Mouse (Mus musculus) forebrain, embryonic 15.5 days (tissue): ENCODE data around the gene Ccm2. TPM values are rescaled to one million over a fixed set of nuclear protein-coding genes. Genes with fewer than 3 reads are reported as not detected.
"Not testable (repeated sequence)": the region's sequence is repeated elsewhere in the genome, so short reads cannot be mapped to it uniquely, and the experiment has no call there.

Experiments
- ATAC-seq: fragments of 200-750 bp; cut with Nextera tagmentation; replicated peaks from 2 replicates; pipeline ENCODE4 v1.8.0; 2017; ENCODE audit warnings: mild to moderate bottlenecking, moderate TSS enrichment, moderate library complexity
- H3K27ac ChIP-seq: fragments of 300-500 bp; sonication (generic); replicated peaks from 2 replicates; pipeline ENCODE4 v1.5.1; 2015; ENCODE audit warnings: mild to moderate bottlenecking, inconsistent platforms
- H3K27me3 ChIP-seq: fragments of 300-500 bp; sonication (generic); 2 replicates; pipeline ENCODE4 v1.6.1; 2015; ENCODE audit warnings: inconsistent platforms
- H3K36me3 ChIP-seq: fragments of 300-500 bp; sonication (generic); 2 replicates; pipeline ENCODE4 v1.6.1; 2015; ENCODE audit warnings: mild to moderate bottlenecking, inconsistent platforms
- H3K4me1 ChIP-seq: fragments of 300-500 bp; sonication (generic); 2 replicates; pipeline ENCODE4 v1.6.1; 2015; ENCODE audit warnings: inconsistent platforms
- H3K4me2 ChIP-seq: fragments of 300-500 bp; sonication (generic); replicated peaks from 2 replicates; pipeline ENCODE4 v1.6.1; 2015; ENCODE audit warnings: mild to moderate bottlenecking, inconsistent platforms
- H3K4me3 ChIP-seq: fragments of 300-500 bp; sonication (generic); 2 replicates; pipeline ENCODE4 v1.5.1; 2015; ENCODE audit warnings: mild to moderate bottlenecking, inconsistent platforms
- H3K9ac ChIP-seq: fragments of 300-500 bp; sonication (generic); replicated peaks from 2 replicates; pipeline ENCODE4 v1.6.1; 2015; ENCODE audit warnings: mild to moderate bottlenecking, inconsistent platforms
- H3K9me3 ChIP-seq: fragments of 300-500 bp; sonication (generic); 2 replicates; pipeline ENCODE4 v1.6.1; 2016; ENCODE audit warnings: inconsistent platforms
- WGBS: fragments of 180-500 bp; shearing (Covaris S2); methylation state at CpG from one replicate; pipeline ENCODE4 v1.1.7; 2015; ENCODE audit warnings: mixed read lengths; 5-methylcytosine and 5-hydroxymethylcytosine counted together
- polyA plus RNA-seq: library from polyadenylated mRNA; unstranded; fragments of >200 nt; fragmentation: Nextera tagmentation; extraction: Ambion mirVana; gene quantifications from 2 replicates; pipeline ENCODE4 v1.2.1, GENCODE M21; 2015

Ccm2 gene
- polyA plus RNA-seq, 1 experiment from 2014 or later = 104 TPM

GRCm38 (mm10) chr11:6523662-6524088 lies 23.0 kb upstream of the Ccm2 start:
- WGBS = 59% methylated on average over 1 of the region's 1 CpGs
- Histone ChIP-seq H3K9me3 (no peaks in the 10 kb centered on the region), H3K4me1 (peaks cover 17% of the 10 kb centered on the region), H3K36me3 (peaks cover 26% of the 10 kb centered on the region), H3K27me3 (no peaks in the 10 kb centered on the region), H3K4me3 (no peak overlapping the region), H3K9ac (no peak overlapping the region), H3K27ac (no peak overlapping the region), H3K4me2 (no peak overlapping the region)
- ATAC-seq = no peak

GRCm38 (mm10) chr11:6524165-6524879 lies 22.4 kb upstream of the Ccm2 start:
- no peak for ATAC-seq
- 87% methylated on average over 8 of the region's 8 CpGs for WGBS
- no peak overlapping the region for H3K4me2 ChIP-seq
- peaks cover 17% of the 10 kb centered on the region for H3K4me1 ChIP-seq
- no peak overlapping the region for H3K27ac ChIP-seq
- H3K4me3 ChIP-seq = no peak overlapping the region
- H3K36me3 ChIP-seq = peaks cover 26% of the 10 kb centered on the region
- H3K27me3 ChIP-seq = no peaks in the 10 kb centered on the region
- no peaks in the 10 kb centered on the region for H3K9me3 ChIP-seq
- no peak overlapping the region for H3K9ac ChIP-seq

- no peak overlapping the region for H3K4me2 ChIP-seq
- no peak overlapping the region for H3K4me3 ChIP-seq
- no peaks in the 10 kb centered on the region for H3K27me3 ChIP-seq
- no peak overlapping the region for H3K27ac ChIP-seq
- no peaks in the 10 kb centered on the region for H3K9me3 ChIP-seq
- 88% methylated on average over 4 of the region's 4 CpGs for WGBS
- H3K9ac ChIP-seq = no peak overlapping the region
- peaks cover 17% of the 10 kb centered on the region for H3K4me1 ChIP-seq
- no peak for ATAC-seq
- H3K36me3 ChIP-seq = peaks cover 26% of the 10 kb centered on the region
Observed at GRCm38 (mm10) chr11:6524880-6525238, 21.8 kb upstream of the Ccm2 start.

- no peak overlapping the region for H3K9ac ChIP-seq
- no peak overlapping the region for H3K27ac ChIP-seq
- peaks cover 17% of the 10 kb centered on the region for H3K4me1 ChIP-seq
- H3K9me3 ChIP-seq = no peaks in the 10 kb centered on the region
- H3K4me2 ChIP-seq = no peak overlapping the region
- H3K36me3 ChIP-seq = peaks cover 26% of the 10 kb centered on the region
- H3K4me3 ChIP-seq = no peak overlapping the region
- WGBS = 36% methylated on average over 1 of the region's 1 CpGs
- no peak for ATAC-seq
- H3K27me3 ChIP-seq = no peaks in the 10 kb centered on the region
Observed at GRCm38 (mm10) chr11:6525241-6525640, 21.4 kb upstream of the Ccm2 start.

DNA sequence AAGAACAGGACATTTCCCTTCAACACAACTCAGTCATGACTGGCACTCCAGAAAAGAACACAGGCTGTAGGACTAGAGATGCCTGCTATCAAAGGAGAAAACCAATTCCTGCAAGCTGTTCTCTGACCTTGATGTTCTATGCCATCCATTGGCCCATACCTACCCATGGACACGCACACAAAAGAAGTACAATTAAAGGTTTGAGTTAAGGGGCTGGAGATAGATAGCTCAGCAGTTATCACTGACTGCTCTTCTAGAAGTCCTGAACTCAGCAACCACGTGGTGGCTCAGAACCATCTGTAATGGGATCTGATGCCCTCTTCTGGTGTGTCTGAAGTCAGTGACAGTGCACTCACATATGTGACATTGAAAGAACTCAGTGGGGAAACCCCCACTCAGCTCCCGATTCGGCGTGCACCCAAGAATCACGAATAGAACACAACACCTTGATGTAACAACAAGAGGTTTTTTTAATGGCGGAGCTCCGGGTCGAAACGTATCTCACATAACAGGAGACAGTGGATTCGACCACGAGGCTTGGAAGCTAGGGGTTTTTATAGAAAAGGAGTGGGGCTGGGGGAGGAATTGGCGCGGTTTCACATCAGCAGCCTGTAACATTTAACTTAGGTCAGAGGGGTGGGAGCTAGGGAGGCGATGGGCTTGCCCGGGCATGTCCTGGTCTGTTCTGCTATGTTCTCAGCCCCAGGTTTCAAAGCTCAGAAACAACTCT lies 20.0 kb upstream of the Ccm2 start:
- Histone ChIP-seq H3K36me3 (peaks cover 26% of the 10 kb centered on the region), H3K4me1 (peaks cover 17% of the 10 kb centered on the region), H3K4me2 (peak overlapping the region; percentile 83; the same call in 1 of the 2 replicates), H3K4me3 (peak overlapping the region; percentile 54; the same call in 1 of the 2 replicates)
- not testable (repeated sequence) for ATAC-seq, H3K9ac ChIP-seq, H3K27me3 ChIP-seq, H3K9me3 ChIP-seq, H3K27ac ChIP-seq
- 74% methylated on average over 16 of the region's 16 CpGs for WGBS

DNA sequence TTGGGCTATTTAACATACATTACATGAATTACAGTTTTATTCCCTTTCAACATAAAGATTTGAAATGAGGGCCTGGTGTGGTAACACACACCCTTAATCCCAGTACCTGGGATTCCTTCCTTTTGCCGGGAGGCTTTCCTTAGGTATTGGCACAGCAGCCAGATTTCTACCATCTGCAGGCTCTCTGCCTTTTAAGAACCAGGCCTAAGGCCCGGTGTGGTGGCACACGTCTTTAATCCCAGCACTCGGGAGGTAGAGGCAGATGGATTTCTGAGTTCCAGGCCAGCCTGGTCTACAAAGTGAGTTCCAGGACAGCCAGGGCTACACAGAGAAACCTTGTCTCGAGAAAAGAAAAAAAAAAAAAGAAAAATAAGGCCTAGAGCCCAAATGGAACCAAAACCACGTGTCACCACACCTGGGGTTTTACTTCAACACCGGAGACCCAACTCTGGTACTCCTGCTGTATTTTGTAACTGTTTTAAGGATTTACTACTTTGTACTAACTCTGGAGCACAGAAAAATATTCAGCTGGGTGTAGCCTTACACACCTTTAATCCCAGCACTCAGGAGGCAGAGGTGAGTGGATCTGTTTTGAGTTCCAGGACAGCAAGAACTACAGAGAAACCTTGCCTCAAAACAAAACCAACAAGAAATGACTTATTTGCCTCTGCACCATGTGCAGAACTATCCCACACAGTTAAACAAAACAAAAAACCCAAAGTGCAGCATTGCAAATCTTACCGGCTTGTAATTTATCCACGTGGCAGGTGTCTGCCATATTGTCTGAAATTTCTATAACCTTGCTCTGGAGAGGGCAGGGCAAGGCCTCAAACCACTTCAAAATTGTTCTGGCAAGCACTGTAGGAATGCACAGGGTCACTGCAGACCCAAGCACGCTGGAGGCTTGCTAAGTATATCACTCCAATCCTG lies 19.2 kb upstream of the Ccm2 start:
- ATAC-seq = peak; percentile 6; the same call in 1 of the 2 replicates
- H3K9ac ChIP-seq = peak overlapping the region; percentile 64
- H3K27ac ChIP-seq = peak overlapping the region; percentile 66
- peak overlapping the region; percentile 83 for H3K4me2 ChIP-seq
- WGBS = 16% methylated on average over 10 of the region's 10 CpGs
- H3K4me1 ChIP-seq = peaks cover 17% of the 10 kb centered on the region
- peak overlapping the region; percentile 54 for H3K4me3 ChIP-seq
- H3K36me3 ChIP-seq = peaks cover 26% of the 10 kb centered on the region
- no peaks in the 10 kb centered on the region for H3K27me3 ChIP-seq
- H3K9me3 ChIP-seq = no peaks in the 10 kb centered on the region

GRCm38 (mm10) chr11:6528186-6529006 lies 18.3 kb upstream of the Ccm2 start:
- H3K4me1 ChIP-seq = peaks cover 17% of the 10 kb centered on the region
- under 1% methylated on average over 51 of the region's 51 CpGs for WGBS

DNA sequence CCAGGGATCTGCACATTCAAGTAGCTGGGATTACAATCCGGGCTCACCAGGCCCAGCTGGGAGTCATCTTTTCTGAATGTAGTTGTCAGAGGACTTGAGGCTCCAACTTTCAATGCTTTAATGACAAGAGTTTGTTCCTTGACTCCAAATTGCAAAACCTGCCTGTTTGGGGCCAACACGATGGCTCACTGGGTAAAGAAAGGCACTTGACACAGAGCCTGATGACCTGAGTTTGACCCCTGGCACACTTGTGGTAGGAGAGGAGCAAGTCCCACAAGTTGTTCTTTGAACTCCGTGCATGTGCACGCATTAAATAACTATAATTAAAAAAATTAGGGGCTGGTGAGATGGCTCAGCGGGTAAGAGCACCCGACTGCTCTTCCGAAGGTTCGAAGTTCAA lies 16.7 kb upstream of the Ccm2 start:
- H3K4me2 ChIP-seq = no peak overlapping the region
- WGBS = 92% methylated on average over 8 of the region's 8 CpGs

More at GRCm38 (mm10) chr11:6528186-6529006, 18.3 kb upstream of the Ccm2 start:
- Histone ChIP-seq H3K27ac (peak overlapping the region; percentile 66), H3K9ac (peak overlapping the region; percentile 64), H3K4me2 (peak overlapping the region; percentile 83), H3K9me3 (no peaks in the 10 kb centered on the region), H3K36me3 (peaks cover 26% of the 10 kb centered on the region), H3K27me3 (no peaks in the 10 kb centered on the region), H3K4me3 (peak overlapping the region; percentile 54)
- peak; percentile 96 for ATAC-seq

GRCm38 (mm10) chr11:6530746-6531145 lies 15.9 kb upstream of the Ccm2 start:
- no peaks in the 10 kb centered on the region for H3K27me3 ChIP-seq
- 92% methylated on average over 3 of the region's 3 CpGs for WGBS
- no peak overlapping the region for H3K9ac ChIP-seq
- ATAC-seq = no peak
- H3K9me3 ChIP-seq = no peaks in the 10 kb centered on the region
- H3K36me3 ChIP-seq = peaks cover 8% of the 10 kb centered on the region
- no peak overlapping the region for H3K4me3 ChIP-seq
- H3K4me1 ChIP-seq = peaks cover 17% of the 10 kb centered on the region
- no peak overlapping the region for H3K4me2 ChIP-seq
- no peak overlapping the region for H3K27ac ChIP-seq

More for the DNA sequence above, 16.7 kb upstream of the Ccm2 start:
- Histone ChIP-seq H3K27me3 (no peaks in the 10 kb centered on the region), H3K27ac (no peak overlapping the region), H3K9me3 (no peaks in the 10 kb centered on the region), H3K36me3 (peaks cover 16% of the 10 kb centered on the region), H3K9ac (no peak overlapping the region), H3K4me1 (peaks cover 17% of the 10 kb centered on the region), H3K4me3 (no peak overlapping the region)
- ATAC-seq = no peak

DNA sequence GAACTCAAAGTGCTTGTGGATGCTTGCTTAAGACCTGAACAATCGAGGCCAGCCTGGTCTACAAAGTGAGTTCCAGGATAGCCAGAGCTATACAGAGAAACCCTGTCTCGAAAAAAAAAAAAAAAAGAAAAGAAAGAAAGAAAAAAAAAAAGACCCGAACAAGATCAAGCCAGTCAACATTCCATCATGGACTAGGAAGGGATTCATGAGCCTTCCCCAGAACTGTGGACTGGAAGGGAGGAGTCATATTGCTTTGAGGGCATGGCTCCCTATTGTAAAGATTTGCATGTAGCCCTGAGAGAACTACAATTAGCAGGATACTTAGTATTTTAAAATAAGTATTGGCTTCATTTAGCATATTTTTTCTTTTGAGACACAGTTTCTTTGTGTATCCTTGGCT lies 2.0 kb upstream of the Ccm2 start:
- Histone ChIP-seq H3K36me3 (no peaks in the 10 kb centered on the region), H3K9ac (no peak overlapping the region), H3K4me3 (no peak overlapping the region), H3K4me1 (peaks cover 21% of the 10 kb centered on the region), H3K27ac (no peak overlapping the region), H3K4me2 (no peak overlapping the region), H3K9me3 (no peaks in the 10 kb centered on the region), H3K27me3 (no peaks in the 10 kb centered on the region)
- ATAC-seq = no peak
- WGBS = 78% methylated on average over 3 of the region's 3 CpGs

DNA sequence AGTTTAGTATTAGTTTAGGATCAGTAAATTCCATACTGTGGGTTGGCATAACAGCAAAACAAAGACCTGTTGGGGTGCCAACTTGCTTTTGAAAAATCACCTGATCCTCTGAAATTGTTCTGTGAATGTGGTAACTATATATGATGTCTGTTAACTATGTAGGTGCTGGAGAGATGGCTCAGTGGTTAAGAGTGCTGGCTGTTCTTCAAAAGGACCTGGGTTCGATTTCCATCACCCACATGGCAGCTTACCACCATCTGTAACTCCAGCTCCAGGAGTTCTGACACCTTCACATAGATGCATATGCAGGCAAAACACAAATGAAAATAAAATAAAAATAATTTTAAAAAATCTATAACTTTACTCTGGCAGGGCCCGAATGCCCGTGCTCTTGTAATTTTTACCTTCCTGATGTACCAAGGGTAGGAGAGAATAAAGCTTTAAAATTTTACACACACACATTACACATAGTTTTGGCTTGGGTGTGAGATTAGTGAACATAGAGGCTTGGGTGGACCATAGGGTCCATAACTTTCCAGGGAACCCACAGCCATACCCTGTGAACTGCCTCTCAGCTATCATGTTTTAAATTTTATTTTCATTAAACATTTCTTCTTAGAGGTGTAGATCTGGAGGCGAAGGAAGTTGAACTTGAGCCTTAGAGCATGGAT lies 1.4 kb upstream of the Ccm2 start:
- H3K4me1 ChIP-seq = peaks cover 23% of the 10 kb centered on the region
- H3K4me3 ChIP-seq = no peak overlapping the region
- H3K36me3 ChIP-seq = no peaks in the 10 kb centered on the region
- H3K4me2 ChIP-seq = no peak overlapping the region
- H3K27me3 ChIP-seq = no peaks in the 10 kb centered on the region
- H3K9ac ChIP-seq = no peak overlapping the region
- no peaks in the 10 kb centered on the region for H3K9me3 ChIP-seq
- WGBS = 93% methylated on average over 4 of the region's 4 CpGs
- peak overlapping the region; percentile 97; the same call in 1 of the 2 replicates for H3K27ac ChIP-seq
- ATAC-seq = no peak
